Mouse (Mus musculus): Measurements from ENCODE around the gene Fancm. TPM values are rescaled to one million over a fixed set of nuclear protein-coding genes. Genes with fewer than 3 reads are reported as not detected.
"Not testable (repeated sequence)": the region's sequence is repeated elsewhere in the genome, so short reads cannot be mapped to it uniquely, and the experiment has no call there.

Gene Fancm
- polyA plus RNA-seq, 1 experiment from 2014 or later = 14.2 TPM

DNA sequence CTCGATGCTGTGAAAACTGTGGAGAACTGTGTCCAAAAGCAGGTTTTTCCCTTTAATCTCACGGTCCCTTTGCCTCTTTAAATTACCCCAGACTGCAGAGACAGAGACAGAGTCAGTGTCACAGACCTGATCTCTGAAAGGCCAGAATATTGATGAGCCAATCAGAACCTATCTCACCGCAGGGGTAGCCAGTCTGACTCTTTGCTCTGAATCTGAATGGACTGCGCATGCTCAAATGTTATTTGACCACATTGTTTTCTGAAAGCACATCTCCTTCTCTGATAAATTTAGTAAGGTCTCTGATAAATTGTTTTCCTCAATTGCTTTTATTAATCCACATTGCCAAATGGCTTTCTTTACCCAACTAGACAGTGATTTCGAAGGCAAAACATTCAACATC is 44.0 kb downstream of the Fancm start:
- no peaks in the 10 kb centered on the region for H3K27me3 ChIP-seq
- H3K27ac ChIP-seq = no peak overlapping the region
- 89% methylated on average over 5 of the region's 5 CpGs for WGBS
- no peak for ATAC-seq (ENCODE audit: insufficient number of reproducible peaks, insufficient read depth, low FRiP score, low TSS enrichment)
- H3K9me3 ChIP-seq = no peaks in the 10 kb centered on the region
- H3K4me2 ChIP-seq (replicated peaks) = no peak overlapping the region
- no peak overlapping the region for H3K4me3 ChIP-seq
- H3K9ac ChIP-seq = no peak overlapping the region
- H3K4me1 ChIP-seq = no peaks in the 10 kb centered on the region
- H3K36me3 ChIP-seq = peaks cover 50% of the 10 kb centered on the region

DNA sequence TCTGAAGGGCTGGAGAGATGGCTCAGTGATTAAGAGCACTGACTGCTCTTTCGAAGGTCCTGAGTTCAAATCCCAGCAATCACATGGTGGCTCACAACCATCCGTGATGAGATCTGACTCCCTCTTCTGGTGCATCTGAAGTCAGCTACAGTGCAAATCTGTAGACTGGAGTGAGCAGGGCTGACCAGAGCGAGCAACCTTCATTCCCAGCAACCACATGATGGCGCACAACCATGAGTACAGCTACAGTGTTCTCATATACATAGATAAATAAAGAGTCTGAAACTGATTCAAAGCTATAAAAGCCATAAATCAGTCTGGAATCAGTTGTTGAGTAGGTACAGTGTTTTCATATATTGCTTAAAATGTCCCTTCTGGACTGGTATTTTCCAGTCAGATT is 60.7 kb downstream of the Fancm start:
- H3K4me1 ChIP-seq; H3K9me3 ChIP-seq; H3K27me3 ChIP-seq; H3K27ac ChIP-seq; H3K4me2 ChIP-seq (replicated peaks); H3K9ac ChIP-seq; H3K4me3 ChIP-seq; ATAC-seq (ENCODE audit: insufficient number of reproducible peaks, insufficient read depth, low FRiP score, low TSS enrichment): not testable (repeated sequence)
- H3K36me3 ChIP-seq = peaks cover 28% of the 10 kb centered on the region
- 96% methylated on average over 4 of the region's 4 CpGs for WGBS

GRCm38 (mm10) chr12:65172021-65172951 is 96.9 kb downstream of the Fancm start, which contains the start of gene Mis18bp1:
Gene Mis18bp1 (minus strand): TSS chr12:65172604.
- Histone ChIP-seq H3K4me1 (peaks cover 14% of the 10 kb centered on the region), H3K9me3 (peaks cover 4% of the 10 kb centered on the region; the same call in 1 of the 2 replicates), H3K9ac (peak within 1 kb of the TSS; percentile 70), H3K27ac (peak within 1 kb of the TSS; percentile 92), H3K36me3 (no peaks in the 10 kb centered on the region), H3K4me3 (peak within 1 kb of the TSS; percentile 88), H3K27me3 (no peaks in the 10 kb centered on the region), H3K4me2 (replicated peaks) (peak within 1 kb of the TSS; percentile 55)
- peak; percentile 98 for ATAC-seq (ENCODE audit: insufficient number of reproducible peaks, insufficient read depth, low FRiP score, low TSS enrichment)
- under 1% methylated on average over 70 of the region's 70 CpGs for WGBS

DNA sequence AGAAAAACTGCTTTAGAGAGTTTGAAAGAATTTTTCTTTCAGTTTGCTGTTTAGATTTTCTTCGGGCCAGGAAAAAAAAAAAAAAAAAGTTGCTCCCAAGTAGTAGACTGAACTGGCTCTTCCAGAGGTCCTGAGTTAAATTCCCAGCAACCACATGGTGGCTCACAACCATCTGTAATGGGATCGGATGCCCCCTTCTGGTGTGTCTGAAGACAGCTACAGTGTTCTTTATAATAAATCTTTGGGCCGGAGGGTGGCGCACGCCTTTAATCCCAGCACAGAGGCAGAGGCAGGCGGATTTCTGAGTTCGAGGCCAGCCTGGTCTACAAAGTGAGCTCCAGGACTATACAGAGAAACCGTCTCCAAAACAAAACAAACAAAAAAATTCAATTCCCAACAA is 97.6 kb downstream of the Fancm start:
- not testable (repeated sequence) for H3K9ac ChIP-seq
- WGBS = 27% methylated on average over 8 of the region's 8 CpGs
- peak overlapping the region; percentile 55 for H3K4me2 ChIP-seq (replicated peaks)

DNA sequence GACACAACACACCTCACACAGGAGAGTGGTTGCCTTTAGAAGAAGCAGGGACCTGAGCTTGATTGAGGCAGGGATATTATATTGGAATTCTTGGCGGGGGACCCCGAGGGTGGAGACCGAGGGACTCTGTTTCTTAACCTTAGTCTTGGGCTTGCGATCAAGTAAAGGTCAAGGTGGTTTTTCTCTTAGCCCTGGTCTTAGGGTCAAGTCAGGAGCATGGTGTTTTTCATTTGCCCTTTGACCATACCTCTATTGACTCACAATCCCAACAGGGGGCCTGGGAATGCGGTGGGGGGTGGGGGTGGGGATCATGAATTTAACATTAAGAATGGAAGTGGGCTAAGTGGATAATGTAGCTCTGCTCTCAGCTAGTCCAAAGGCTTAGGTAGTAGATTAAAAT is 98.3 kb downstream of the Fancm start:
- 89% methylated on average over 5 of the region's 5 CpGs for whole genome bisulfite sequencing
- no peaks in the 10 kb centered on the region for H3K9me3 ChIP-seq
- no peak overlapping the region for H3K9ac ChIP-seq
- no peak overlapping the region for H3K27ac ChIP-seq
- H3K4me1 ChIP-seq = peaks cover 14% of the 10 kb centered on the region
- no peak for ATAC-seq (ENCODE audit: insufficient number of reproducible peaks, insufficient read depth, low FRiP score, low TSS enrichment)
- no peak overlapping the region; the same call in 1 of the 2 replicates for H3K4me3 ChIP-seq
- H3K4me2 ChIP-seq (replicated peaks) = no peak overlapping the region
- no peaks in the 10 kb centered on the region for H3K27me3 ChIP-seq
- no peaks in the 10 kb centered on the region for H3K36me3 ChIP-seq

More for the DNA sequence above, 97.6 kb downstream of the Fancm start:
- H3K4me3 ChIP-seq = peak overlapping the region; percentile 88
- H3K27me3 ChIP-seq, H3K9me3 ChIP-seq, H3K36me3 ChIP-seq: not testable (repeated sequence)
- ATAC-seq (ENCODE audit: insufficient number of reproducible peaks, insufficient read depth, low FRiP score, low TSS enrichment) = peak; percentile 23; the same call in 1 of the 2 replicates
- peaks cover 14% of the 10 kb centered on the region for H3K4me1 ChIP-seq
- H3K27ac ChIP-seq = peak overlapping the region; percentile 92

Other genes starting within 250 kb of the Fancm start
- 4.3 and 4.7 TPM in 2 replicates for gene Gm527, start 157.7 kb upstream of the Fancm start, polyA plus RNA-seq (2016; fragmentation: Nextera tagmentation; extraction: Ambion mirVana)
- gene Klhl28, start 110.1 kb upstream of the Fancm start, polyA plus RNA-seq (2016; fragmentation: Nextera tagmentation; extraction: Ambion mirVana) = 11.9 and 14.2 TPM in 2 replicates
- gene Togaram1, start 109.8 kb upstream of the Fancm start, polyA plus RNA-seq (2016; fragmentation: Nextera tagmentation; extraction: Ambion mirVana) = 29.5 and 30.8 TPM in 2 replicates
- gene Prpf39, start 39.3 kb upstream of the Fancm start, polyA plus RNA-seq (2016; fragmentation: Nextera tagmentation; extraction: Ambion mirVana) = 77.0 and 84.7 TPM in 2 replicates
- gene Fkbp3, start 1.6 kb upstream of the Fancm start, polyA plus RNA-seq (2016; fragmentation: Nextera tagmentation; extraction: Ambion mirVana) = 505 and 538 TPM in 2 replicates
- 72.3 and 74.0 TPM in 2 replicates for gene Mis18bp1, start 97.0 kb downstream of the Fancm start, polyA plus RNA-seq (2016; fragmentation: Nextera tagmentation; extraction: Ambion mirVana)
- gene Wdr20rt, start 149.9 kb downstream of the Fancm start, polyA plus RNA-seq (2016; fragmentation: Nextera tagmentation; extraction: Ambion mirVana) = not detected in 2 replicates

All from embryonic facial prominence, embryonic 12.5 days (tissue).